Mouse (Mus musculus) kidney, postnatal 14 days (tissue): ENCODE data around the gene Zfp827.

ENCODE experiments used
- DNase-seq: peaks from one replicate; pipeline ENCODE4 v3.0.0; 2022; ENCODE audit warnings: mixed read lengths

The Zfp827 gene

DNA sequence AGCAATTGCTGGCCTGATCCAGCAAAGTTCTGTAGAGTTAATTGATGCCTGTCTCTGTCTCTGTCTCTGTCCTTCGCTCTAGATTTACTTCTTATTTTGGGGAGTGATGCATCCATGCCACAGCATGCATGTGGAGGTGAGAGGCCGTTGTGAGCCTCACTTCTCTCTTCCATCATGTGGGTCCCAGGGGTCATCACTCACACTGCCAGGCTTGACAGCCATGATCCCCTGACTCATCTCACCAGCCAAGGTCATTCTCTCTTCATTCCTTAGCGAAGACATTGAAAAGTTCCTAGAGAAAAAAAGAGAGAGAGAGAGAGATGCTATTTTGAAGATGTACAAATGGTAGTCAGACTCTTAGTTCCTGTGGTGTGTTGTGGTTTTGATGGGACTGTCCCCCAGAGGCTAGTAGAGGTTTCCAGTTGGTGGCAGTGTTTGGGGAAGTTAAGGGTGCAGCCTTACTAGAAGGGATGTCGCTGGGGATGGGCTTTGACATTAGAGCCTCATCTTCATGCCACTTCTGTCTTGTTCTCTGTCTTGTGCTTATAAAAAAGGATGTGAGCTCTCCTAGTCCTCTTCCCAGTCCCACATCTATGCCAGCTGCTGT lies 133.0 kb downstream of the Zfp827 start:
- no peak for DNase-seq

DNA sequence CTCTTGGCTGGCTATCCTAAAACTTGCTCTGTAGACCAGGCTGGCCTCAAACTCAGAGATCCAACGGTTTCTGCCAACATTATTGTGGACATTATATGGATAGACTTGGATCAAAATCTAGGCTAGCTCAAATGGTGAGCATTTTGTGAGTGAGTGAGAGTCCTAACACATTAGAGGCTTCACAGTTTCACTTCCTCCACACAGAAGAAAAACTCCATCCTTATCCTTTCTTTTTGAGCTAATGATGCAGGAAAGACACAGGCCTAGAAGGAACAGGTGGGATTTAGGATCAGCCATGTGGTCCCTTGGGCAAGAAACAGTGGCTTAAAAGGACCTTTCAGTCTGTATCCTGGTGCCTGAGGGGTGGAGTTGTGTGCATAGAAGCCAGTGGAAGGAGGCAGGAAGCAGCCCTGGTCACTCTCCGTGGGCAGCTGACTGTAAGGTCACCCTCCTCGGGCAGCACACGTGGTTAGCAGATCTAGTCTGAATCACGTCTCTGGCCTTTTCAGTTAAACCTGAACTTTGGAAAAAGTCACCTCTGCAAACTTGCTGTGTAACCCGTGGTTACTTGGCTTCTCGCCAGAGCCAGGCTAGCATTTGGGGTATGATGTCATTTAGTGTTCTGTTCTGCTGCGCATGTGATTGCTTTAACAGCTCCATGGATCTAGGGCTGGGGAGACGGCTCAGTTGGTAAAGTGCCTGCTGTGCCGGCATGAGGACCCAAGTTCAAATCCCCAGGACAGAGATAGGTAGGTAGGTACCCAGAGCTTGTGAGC lies 134.5 kb downstream of the Zfp827 start:
- DNase-seq, result peak; percentile 92

DNA sequence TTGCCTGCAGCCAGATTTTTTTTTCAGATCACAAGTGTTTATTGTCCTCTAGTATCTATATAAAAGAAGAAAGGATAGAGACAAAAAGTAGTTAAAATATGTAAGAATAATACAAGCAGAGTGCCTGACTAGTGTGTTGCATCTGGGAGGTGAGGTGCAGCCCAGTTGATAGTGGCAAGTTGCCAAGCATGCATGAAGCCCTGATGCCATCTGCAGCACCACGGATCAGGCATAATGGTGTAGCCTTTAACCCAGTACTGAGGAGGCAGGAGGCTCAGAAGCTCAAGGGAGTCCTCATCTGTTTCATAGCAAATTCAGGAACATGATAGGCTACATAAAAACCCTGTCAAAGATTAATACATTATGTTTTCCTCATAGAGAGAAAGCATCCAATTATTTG lies 136.1 kb downstream of the Zfp827 start:
- no peak for DNase-seq

GRCm38 (mm10) chr8:79165276-79165675 lies 137.0 kb downstream of the Zfp827 start:
- no peak for DNase-seq

DNA sequence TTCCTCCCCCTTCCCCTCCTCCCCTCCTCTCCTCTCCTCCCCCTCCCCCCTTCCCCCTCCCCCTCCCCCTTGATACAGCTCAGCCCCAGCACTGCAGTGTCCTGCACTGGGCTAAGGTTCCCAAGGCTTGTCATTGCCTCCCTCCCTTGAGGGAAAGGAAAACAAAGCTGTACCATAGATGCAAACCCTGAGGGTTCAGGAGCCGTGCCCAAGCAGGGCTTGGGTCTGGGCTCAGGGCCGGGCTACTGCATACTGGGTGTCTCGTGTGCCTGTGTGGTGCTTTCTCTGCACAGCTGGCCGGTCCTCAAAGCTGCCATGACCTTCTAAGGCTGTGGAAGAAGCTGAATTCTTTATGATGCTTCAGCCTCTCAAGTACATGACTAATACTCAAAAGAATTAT lies 145.4 kb downstream of the Zfp827 start:
- no peak for DNase-seq

- no peak for DNase-seq
Measured at GRCm38 (mm10) chr8:79175991-79176390, 147.8 kb downstream of the Zfp827 start.

DNA sequence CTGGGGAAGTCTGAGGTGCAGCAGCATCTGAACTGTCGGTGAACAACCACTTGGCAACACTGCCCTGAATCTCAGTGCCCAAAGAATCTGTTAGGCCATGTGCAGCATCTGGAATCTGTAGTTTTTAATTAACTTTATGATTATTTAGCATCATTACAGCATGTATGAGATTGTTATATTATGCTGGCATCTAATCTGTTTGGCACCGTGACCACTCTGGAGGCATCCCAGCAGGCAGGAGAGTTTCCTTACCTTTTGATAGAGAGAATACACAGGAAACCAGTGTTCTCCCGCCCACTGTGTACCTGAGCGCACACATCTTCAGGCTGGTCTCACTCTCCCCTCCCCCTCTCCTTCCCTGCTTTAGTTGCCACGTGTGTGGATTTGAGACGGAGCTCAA lies 151.4 kb downstream of the Zfp827 start:
- no peak for DNase-seq

DNA sequence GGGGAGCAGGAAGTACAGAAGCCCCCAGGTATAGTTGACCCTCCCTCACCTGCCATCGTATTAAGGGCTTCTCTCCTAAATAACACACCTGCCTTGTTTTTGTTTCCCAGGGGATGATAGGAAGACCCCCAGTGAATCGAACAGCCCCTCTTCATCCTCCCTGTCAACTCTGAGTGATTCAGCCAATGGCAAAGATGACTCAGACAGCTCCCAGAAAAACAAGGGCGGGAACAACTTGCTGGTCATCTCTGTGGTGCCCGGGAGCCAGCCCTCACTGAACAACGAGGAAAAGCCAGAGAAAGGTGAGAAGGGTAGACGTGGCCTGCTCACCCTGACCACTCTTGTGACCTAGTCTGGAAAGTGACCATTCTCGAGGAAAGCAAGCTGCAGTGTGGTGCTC lies 157.3 kb downstream of the Zfp827 start:
- no peak for DNase-seq

DNA sequence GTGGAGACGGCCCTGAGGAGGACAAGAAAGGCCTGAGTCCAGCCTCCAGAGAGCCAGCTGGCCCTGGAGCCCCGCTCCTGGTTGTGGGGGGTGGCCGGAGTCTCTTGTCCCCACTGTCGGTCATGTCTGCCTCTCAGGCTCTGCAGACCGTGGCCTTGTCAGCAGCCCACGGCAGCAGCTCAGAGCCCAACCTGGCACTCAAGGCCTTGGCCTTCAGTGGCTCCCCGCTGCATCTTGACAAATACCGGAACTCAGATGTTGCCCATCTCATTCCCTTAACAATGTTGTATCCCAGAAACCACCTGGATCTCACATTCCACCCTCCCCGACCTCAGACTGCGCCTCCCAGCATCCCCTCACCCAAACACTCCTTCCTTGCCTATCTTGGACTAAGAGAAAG lies 161.8 kb downstream of the Zfp827 start:
- DNase-seq, result no peak

DNA sequence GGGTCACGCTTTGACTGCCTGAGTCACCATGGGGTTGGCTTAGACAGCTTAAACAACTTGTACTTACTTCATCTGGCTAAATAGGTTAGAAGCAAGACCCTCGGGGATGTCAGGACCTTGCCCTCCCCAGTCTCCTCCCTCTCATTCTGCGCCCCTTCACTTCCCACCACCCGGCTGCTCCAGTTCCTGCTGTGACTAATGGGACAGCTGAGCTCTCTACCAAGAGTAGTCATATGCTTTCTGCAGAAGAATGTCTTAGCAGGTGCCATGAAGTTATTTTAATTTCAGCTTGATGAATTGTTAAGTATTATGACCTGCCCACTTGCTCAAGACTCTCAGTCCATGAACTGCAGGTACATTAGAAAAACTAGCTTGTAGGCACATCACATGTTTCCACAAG lies 168.2 kb downstream of the Zfp827 start:
- no peak for DNase-seq

DNA sequence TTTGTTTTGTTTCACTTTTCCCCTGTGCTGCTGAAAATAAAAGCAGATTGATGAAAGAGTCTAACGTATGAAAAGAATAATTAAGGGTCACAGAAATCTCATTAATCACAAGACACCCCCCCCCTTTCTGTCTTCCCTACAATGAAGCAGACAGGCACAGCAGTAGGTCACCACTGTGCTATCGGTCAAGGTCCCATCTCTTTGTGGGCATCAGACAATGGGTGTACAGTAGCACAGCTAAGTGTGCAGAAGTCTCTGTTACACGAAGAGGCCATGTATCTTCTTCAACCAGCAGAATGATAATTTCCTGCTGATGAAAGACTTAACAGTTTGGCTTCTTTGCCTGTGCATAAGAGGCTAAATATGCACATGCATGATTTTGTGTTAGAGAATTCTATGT lies 170.4 kb downstream of the Zfp827 start:
- no peak for DNase-seq

- DNase-seq, result no peak
Measured at GRCm38 (mm10) chr8:79201446-79202147, 173.4 kb downstream of the Zfp827 start.

DNA sequence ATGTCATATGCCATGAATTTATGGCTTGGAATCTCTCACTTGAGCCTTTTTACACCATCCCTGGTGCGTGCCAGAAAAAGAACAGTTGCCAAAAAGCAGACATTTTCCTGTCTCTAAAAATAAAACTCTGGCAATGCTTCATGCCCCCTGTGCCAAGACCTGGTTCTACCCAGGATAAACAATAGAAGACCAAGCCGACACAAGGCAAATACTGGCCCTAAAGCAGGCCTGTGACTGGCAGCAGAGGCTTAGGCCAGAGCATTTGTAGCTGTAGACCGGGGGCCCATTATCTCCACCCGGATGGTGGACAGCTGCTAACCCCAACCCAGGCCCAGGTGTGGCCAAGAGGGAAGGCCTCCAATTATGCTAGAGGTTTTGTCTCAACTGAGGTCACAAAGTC lies 178.7 kb downstream of the Zfp827 start:
- DNase-seq, result peak; percentile 4

- DNase-seq, result no peak
Measured at GRCm38 (mm10) chr8:79208181-79208580, 179.9 kb downstream of the Zfp827 start.

- peak; percentile 30 for DNase-seq
Measured at GRCm38 (mm10) chr8:79208691-79209640, 180.7 kb downstream of the Zfp827 start.

- peak; percentile 40 for DNase-seq
Measured at GRCm38 (mm10) chr8:79209641-79210358, 181.6 kb downstream of the Zfp827 start.

GRCm38 (mm10) chr8:79211630-79212029 lies 183.4 kb downstream of the Zfp827 start:
- peak; percentile 10 for DNase-seq

GRCm38 (mm10) chr8:79222106-79222751 lies 194.0 kb downstream of the Zfp827 start:
- DNase-seq, result no peak

DNA sequence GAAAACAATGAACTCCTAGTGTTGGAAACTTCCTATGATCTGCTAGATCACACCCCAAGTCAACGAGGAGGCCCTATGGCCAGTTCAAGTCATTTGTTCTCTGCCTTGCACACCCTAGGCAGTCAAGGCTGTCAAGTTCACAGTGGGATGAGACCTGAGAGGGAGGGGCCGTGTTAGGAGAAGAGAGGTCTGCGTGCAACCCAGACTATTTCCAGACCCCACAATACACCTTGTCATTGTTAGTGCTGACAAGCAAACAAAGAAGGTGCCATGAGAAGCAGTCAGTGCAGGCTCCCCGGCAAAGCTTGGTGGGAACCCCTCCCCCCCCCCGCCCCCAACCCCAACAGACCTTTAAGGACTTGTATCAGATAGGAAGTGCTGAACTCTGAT lies 194.5 kb downstream of the Zfp827 start:
- DNase-seq, result no peak

DNA sequence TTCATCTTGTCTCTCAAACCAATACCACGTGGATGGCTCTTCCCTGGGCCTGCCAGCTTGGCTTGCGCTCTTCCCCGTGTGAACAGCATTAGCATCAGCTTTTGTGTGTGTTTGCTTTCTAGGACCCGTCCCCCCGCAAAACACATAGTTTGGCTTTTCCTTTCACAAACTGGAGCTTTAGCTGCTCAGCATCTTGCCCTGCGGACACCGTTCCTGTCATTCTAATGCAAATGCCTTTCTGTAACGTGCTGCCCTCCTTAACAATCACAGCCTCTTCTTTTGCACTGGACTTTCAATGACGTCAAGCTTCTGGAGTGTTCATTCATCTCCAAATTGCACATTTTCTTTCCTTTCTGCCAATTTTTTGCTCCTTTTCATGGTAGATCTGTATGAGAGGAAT lies 196.1 kb downstream of the Zfp827 start:
- no peak for DNase-seq

GRCm38 (mm10) chr8:79225586-79225985 lies 197.3 kb downstream of the Zfp827 start:
- no peak for DNase-seq

- no peak for DNase-seq
Measured at GRCm38 (mm10) chr8:79226046-79226445, 197.8 kb downstream of the Zfp827 start.
